Mouse (Mus musculus) MEL (cell line): ENCODE results near the gene Nrbp1.

Experiments
- CHD1 ChIP-seq: IDR thresholded peaks from 2 replicates; pipeline ENCODE4 v1.6.1; 2012; ENCODE audit warnings: low read depth, mild to moderate bottlenecking, inconsistent platforms, low read length, improper control_type of control experiment
- CTCF ChIP-seq, 3 experiments: IDR thresholded peaks in 2 of 3; conservative IDR thresholded peaks in 1 of 3; 2 replicates each; pipeline ENCODE4 v1.5.1; 2011 to 2012; ENCODE audit warnings: low read length in 3 of 3, low read depth in 2 of 3, mild to moderate bottlenecking in 2 of 3, improper control_type of control experiment in 1 of 3, inconsistent platforms in 1 of 3, mixed read lengths in 1 of 3, moderate library complexity in 1 of 3; ENCODE audit not compliant: control insufficient read depth in 1 of 3, insufficient read depth in 1 of 3, poor library complexity in 1 of 3, severe bottlenecking in 1 of 3
- GATA1 ChIP-seq: IDR thresholded peaks from 2 replicates; pipeline ENCODE4 v1.6.1; 2011; ENCODE audit warnings: low read depth, low read length, improper control_type of control experiment
- MAFK ChIP-seq: IDR thresholded peaks from 2 replicates; pipeline ENCODE4 v1.6.1; 2011; ENCODE audit warnings: low read depth, mild to moderate bottlenecking, low read length, improper control_type of control experiment, borderline replicate concordance
- MAX ChIP-seq: IDR thresholded peaks from 2 replicates; pipeline ENCODE4 v1.6.1; 2011; ENCODE audit warnings: low read length, improper control_type of control experiment
- MXI1 ChIP-seq: IDR thresholded peaks from 2 replicates; pipeline ENCODE4 v1.6.1; 2011; ENCODE audit warnings: mild to moderate bottlenecking, low read depth, low read length, improper control_type of control experiment
- NELFE ChIP-seq: IDR thresholded peaks from 2 replicates; pipeline ENCODE4 v1.6.1; 2011; ENCODE audit warnings: low read depth, low read length, improper control_type of control experiment
- POLR2AphosphoS2 ChIP-seq: IDR thresholded peaks from 2 replicates; pipeline ENCODE4 v1.6.1; 2011; ENCODE audit warnings: low read length, improper control_type of control experiment
- RCOR1 ChIP-seq: IDR thresholded peaks from 2 replicates; pipeline ENCODE4 v1.6.1; 2012; ENCODE audit warnings: low read depth, mild to moderate bottlenecking, inconsistent platforms, low read length, improper control_type of control experiment
- ZC3H11A ChIP-seq: IDR thresholded peaks from 2 replicates; pipeline ENCODE4 v1.6.1; 2012; ENCODE audit warnings: low read depth, mild to moderate bottlenecking, inconsistent platforms, low read length, improper control_type of control experiment

DNA sequence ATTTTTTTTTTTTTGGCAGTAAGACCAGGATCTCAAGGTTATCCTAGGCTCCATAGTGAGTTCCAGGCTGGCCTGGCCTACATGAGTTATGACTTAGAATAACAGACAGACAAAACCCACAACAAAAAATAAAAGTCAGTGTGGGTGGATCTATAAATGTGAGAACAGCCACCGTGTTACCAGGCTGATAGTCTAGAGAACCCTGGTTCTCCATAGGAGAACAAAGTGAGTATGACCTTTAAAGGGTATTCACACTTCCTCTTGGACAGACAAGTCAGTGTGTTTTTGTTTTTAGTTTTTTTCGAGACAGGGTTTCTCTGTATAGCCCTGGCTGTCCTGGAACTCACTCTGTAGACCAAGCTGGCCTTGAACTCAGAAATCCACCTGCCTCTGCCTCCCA is 15.3 kb downstream of the Nrbp1 start:
- TF ChIP-seq CTCF (IDR thresholded peaks at IDR 0.05 in 2 of 3, conservative IDR thresholded peaks at IDR 0.05 in 1 of 3; ENCODE audit: control insufficient read depth in 1 of 3, insufficient read depth in 1 of 3, low read depth in 2 of 3, low read length in 3 of 3, poor library complexity in 1 of 3, severe bottlenecking in 1 of 3) (no peak), ZC3H11A (no peak), NELFE (no peak), CHD1 (no peak), RCOR1 (no peak), POLR2AphosphoS2 (no peak), MAX (no peak), GATA1 (no peak), MXI1 (no peak), MAFK (no peak)
